Mouse (Mus musculus) ES-E14 (cell line): ENCODE data around the gene Stk10. TPM values are rescaled to one million over a fixed set of nuclear protein-coding genes. Genes with fewer than 3 reads are reported as not detected.

Experiments
- DNase-seq: peaks from one replicate; pipeline ENCODE4 v3.0.0-alpha.2; 2013; ENCODE audit warnings: low read depth, low spot score
- H3K27ac ChIP-seq: 2 replicates; pipeline ENCODE4 v1.5.1; 2012; ENCODE audit warnings: low read depth, mild to moderate bottlenecking, low read length, moderate library complexity, mixed read lengths; ENCODE audit not compliant: poor library complexity, insufficient read depth, severe bottlenecking
- H3K36me3 ChIP-seq: 2 replicates; pipeline ENCODE4 v1.6.1; 2012; ENCODE audit warnings: mild to moderate bottlenecking, low read length, moderate library complexity, mixed read lengths; ENCODE audit not compliant: control insufficient read depth, poor library complexity, insufficient read depth, severe bottlenecking
- H3K4me1 ChIP-seq, 2 experiments: fragments of 150-350 bp in 1 of 2; sonication (generic) in 1 of 2; 2 replicates each; pipeline ENCODE4 v1.6.1; 2012; ENCODE audit warnings: low read length in 2 of 2, mild to moderate bottlenecking in 1 of 2, mixed read lengths in 1 of 2; ENCODE audit not compliant: control insufficient read depth in 2 of 2, insufficient read depth in 2 of 2, poor library complexity in 1 of 2
- H3K4me3 ChIP-seq, 2 experiments: fragments of 150-350 bp in 1 of 2; sonication (generic) in 1 of 2; 2 replicates each; pipeline ENCODE4 v1.5.1; 2012; ENCODE audit warnings: low read length in 2 of 2, low read depth in 1 of 2, mild to moderate bottlenecking in 1 of 2, mixed read lengths in 1 of 2; ENCODE audit not compliant: insufficient read depth in 1 of 2, poor library complexity in 1 of 2, severe bottlenecking in 1 of 2
- H3K9ac ChIP-seq: 2 replicates; pipeline ENCODE4 v1.6.1; 2012; ENCODE audit warnings: low read depth, mild to moderate bottlenecking, low read length, mixed read lengths; ENCODE audit not compliant: poor library complexity, insufficient read depth, severe bottlenecking
- H3K9me3 ChIP-seq: fragments of 150-350 bp; sonication (generic); 2 replicates; pipeline ENCODE4 v1.6.1; 2012; ENCODE audit warnings: low read depth, mild to moderate bottlenecking, low read length; ENCODE audit not compliant: control insufficient read depth, insufficient read depth
- CHD2 ChIP-seq: IDR thresholded peaks from 2 replicates; pipeline ENCODE4 v1.6.1; 2014; ENCODE audit warnings: mild to moderate bottlenecking, low read depth, low read length, inconsistent platforms
- HCFC1 ChIP-seq: IDR thresholded peaks from 2 replicates; pipeline ENCODE4 v1.6.1; 2012; ENCODE audit warnings: low read length, inconsistent platforms, borderline replicate concordance; ENCODE audit not compliant: insufficient read depth
- MAFK ChIP-seq: IDR thresholded peaks from 2 replicates; pipeline ENCODE4 v1.6.1; 2014; ENCODE audit warnings: mild to moderate bottlenecking, low read depth, low read length, inconsistent platforms; ENCODE audit not compliant: insufficient read depth
- ZC3H11A ChIP-seq: IDR thresholded peaks from 2 replicates; pipeline ENCODE4 v1.6.1; 2012; ENCODE audit warnings: low read depth, mild to moderate bottlenecking, inconsistent platforms, low read length, borderline replicate concordance
- ZNF384 ChIP-seq: IDR thresholded peaks from 2 replicates; pipeline ENCODE4 v1.6.1; 2012; ENCODE audit warnings: low read depth, low read length, inconsistent platforms
- in situ Hi-C, 2 experiments: fragments of 600-800 bp; cut with MboI; formaldehyde crosslinking; loops; one replicate each; pipeline ENCODE4 v1.15.1; 2025; ENCODE audit warnings: low sequenced_read_pairs in 2 of 2, inconsistent platforms in 1 of 2; ENCODE audit not compliant: unreplicated experiment in 2 of 2
- total RNA-seq: library from RNA; depleted of rRNA; stranded (reverse); fragments of 300-350 nt; gene quantifications from 2 replicates; pipeline ENCODE4 v1.2.3, GENCODE M21; 2012

Gene Stk10
- total RNA-seq, 1 experiment: 9.8 TPM

DNA sequence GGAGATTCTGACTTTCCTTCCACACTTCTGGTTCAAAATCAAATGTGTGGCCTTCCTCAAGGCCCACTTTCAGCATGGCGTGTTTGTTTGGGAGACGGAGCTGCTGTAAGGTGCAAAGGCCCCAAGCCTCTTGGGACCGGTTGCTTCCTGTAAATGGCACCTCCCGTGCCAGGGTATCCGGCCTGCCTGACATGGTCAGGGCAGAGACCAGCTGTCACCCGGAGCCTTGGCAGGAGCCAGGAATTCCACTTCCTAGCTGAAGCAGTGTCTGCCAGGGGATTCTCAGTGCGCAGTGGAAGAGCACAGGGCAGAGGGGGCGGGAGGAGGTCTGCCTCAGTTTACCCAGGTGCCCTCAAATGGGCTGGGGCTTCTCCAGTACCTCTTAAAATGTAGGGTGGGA lies 56.7 kb downstream of the Stk10 start:
- in situ Hi-C loops: no loop called here
- Histone ChIP-seq H3K27ac (no peak overlapping the region), H3K4me1 (peaks cover 0 to 12% of the 10 kb centered on the region in 2 experiments; a peak in 1 of 4 replicates), H3K36me3 (no peaks in the 10 kb centered on the region), H3K9ac (no peak overlapping the region), H3K9me3 (no peaks in the 10 kb centered on the region), H3K4me3 (no peak overlapping the region)
- no peak for TF ChIP-seq HCFC1
- no peak for TF ChIP-seq ZC3H11A
- TF ChIP-seq MAFK: no peak
- TF ChIP-seq ZNF384: no peak
- no peak for TF ChIP-seq CHD2
- no peak for DNase-seq

DNA sequence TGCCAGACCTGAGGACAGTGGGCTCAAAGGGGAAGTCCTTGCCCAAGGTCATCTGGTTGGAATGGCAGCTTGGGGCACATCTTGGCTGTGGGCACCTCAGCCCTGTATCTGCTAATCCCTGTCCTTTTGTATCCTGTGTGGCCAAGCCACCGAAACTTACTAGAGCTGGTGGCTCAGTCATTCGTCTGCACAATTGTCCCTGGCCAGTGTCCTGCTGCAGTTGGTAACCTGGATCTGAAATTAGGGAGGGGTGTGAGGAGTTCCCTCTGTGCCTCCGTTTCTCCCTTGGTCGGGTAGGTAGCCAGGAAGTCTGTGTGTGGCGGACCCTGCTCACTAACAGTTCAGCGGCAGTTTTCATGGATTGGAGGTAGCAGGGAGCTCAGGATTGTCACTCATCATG lies 57.1 kb downstream of the Stk10 start:
- TF ChIP-seq ZC3H11A: no peak
- no peak for TF ChIP-seq HCFC1
- TF ChIP-seq ZNF384: no peak
- TF ChIP-seq CHD2: no peak
- TF ChIP-seq MAFK: no peak
- DNase-seq: no peak
- H3K27ac ChIP-seq: no peak overlapping the region
- no peak overlapping the region for H3K4me3 ChIP-seq
- in situ Hi-C loops: no loop called here
- peaks cover 0 to 12% of the 10 kb centered on the region in 2 experiments; a peak in 1 of 4 replicates for H3K4me1 ChIP-seq
- no peak overlapping the region for H3K9ac ChIP-seq
- no peaks in the 10 kb centered on the region for H3K36me3 ChIP-seq
- no peaks in the 10 kb centered on the region for H3K9me3 ChIP-seq

DNA sequence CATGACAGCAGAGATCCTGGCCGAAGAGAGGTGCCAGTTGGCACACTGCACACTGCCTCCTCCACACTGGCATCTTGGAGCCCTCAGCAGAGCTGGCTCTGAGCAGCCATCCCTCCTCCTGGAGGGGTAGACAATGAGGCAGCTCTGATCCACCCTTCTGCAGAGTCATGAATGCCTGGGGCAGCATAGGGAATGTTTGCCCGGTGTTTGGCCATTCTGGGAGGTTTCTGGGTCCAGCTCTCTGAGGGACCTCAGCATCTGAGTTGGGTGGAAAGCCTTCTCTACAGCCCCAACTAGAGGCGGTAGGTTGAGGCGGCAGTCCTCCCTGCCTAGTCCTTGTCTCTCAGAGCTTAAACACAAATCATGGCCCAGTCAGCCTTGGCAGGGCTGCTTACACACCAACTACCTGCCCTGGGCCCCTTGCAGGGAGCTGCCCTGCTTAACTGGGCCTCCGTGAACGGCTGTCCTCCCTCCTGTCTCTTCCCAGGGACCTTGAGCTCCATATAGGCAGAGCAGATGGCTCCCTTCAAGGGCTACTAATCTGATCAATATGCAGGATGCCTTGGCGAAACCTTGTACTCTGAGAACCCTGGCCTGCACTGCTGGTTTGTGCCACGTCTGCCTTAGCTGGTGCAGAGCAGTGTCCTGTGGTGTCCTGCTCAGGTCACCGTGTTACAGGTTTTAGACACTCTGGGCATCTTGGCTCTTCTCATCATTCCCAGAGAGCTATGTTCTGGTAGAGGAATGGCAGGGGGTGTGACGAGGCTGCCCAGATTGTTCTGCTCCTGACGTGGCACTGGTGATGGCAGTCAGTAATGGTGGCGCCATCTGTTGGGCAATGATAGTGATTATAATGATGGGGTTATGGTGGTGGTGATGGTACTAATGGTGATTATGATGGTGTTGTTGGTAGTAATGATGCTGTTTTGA lies 59.1 kb downstream of the Stk10 start:
- no peak for DNase-seq
- no peak for TF ChIP-seq MAFK
- TF ChIP-seq ZNF384: no peak
- TF ChIP-seq ZC3H11A: no peak
- TF ChIP-seq CHD2: no peak
- TF ChIP-seq HCFC1: no peak
- H3K4me3 ChIP-seq: no peak overlapping the region
- no peak overlapping the region for H3K9ac ChIP-seq
- in situ Hi-C loops: no loop called here
- no peaks in the 10 kb centered on the region for H3K36me3 ChIP-seq
- peaks cover 0 to 10% of the 10 kb centered on the region in 2 experiments; a peak in 1 of 4 replicates for H3K4me1 ChIP-seq
- H3K9me3 ChIP-seq: no peaks in the 10 kb centered on the region
- no peak overlapping the region for H3K27ac ChIP-seq

DNA sequence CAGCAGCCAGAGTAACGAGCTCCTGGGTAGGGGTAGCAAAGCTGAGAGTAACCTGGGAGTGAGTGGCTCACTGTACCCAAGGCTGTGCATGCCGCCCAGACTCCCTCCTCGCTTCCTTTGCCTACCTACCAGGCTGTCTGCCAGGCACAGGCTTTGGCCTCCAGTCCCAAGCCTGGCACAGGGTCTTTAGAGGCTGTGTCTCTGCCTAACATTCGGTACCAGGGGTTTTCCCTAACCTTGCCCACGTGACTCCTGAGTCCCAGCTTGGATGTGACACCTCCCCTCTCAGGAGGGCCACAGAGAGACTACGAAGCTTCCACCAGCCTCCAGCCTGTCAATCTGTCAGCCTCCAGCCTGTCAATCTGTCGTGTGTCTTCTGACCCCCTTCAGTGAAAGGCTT lies 60.0 kb downstream of the Stk10 start:
- no peak overlapping the region for H3K4me3 ChIP-seq
- H3K36me3 ChIP-seq: no peaks in the 10 kb centered on the region
- peaks cover 0 to 3% of the 10 kb centered on the region in 2 experiments; a peak in 1 of 4 replicates for H3K4me1 ChIP-seq
- no peak overlapping the region for H3K9ac ChIP-seq
- no peaks in the 10 kb centered on the region for H3K9me3 ChIP-seq
- DNase-seq: no peak
- in situ Hi-C loops: no loop called here
- H3K27ac ChIP-seq: no peak overlapping the region
- no peak for TF ChIP-seq HCFC1
- TF ChIP-seq ZNF384: no peak
- no peak for TF ChIP-seq MAFK
- TF ChIP-seq ZC3H11A: no peak
- TF ChIP-seq CHD2: no peak
